In genomic region chr2:143545758-143546246, GRCm38 (mm10) we compare ENCODE assay signal across 8 mouse cellular contexts. TPM values are rescaled to one million over a fixed set of nuclear protein-coding genes. Genes with fewer than 3 reads are reported as not detected.
DNase-seq lines count a peak whose midpoint lies in the region; ATAC-seq and TF ChIP-seq lines count a peak whose summit lies in the region.

Gene Pcsk2, plus strand, starts transcription at chr2:143546156.

- no peak for TF ChIP-seq CTCF in E14TG2a.4 (conservative IDR thresholded peaks at IDR 0.05; ENCODE audit: low read length)

- no peaks in the 10 kb centered on the region for H3K36me3 ChIP-seq in E14TG2a.4 (ENCODE audit: insufficient read depth, low read length)
- no peaks in the 10 kb centered on the region for H3K36me3 ChIP-seq in embryonic facial prominence, embryonic 13.5 days
- no peaks in the 10 kb centered on the region for H3K36me3 ChIP-seq in heart, embryonic 12.5 days

- peak; percentile 84 for ATAC-seq in embryonic facial prominence, embryonic 13.5 days (ENCODE audit: insufficient number of reproducible peaks, insufficient read depth, low FRiP score, low TSS enrichment, low read depth)
- peak; percentile 36; the same call in 1 of the 2 replicates for ATAC-seq in heart, embryonic 12.5 days (ENCODE audit: insufficient number of reproducible peaks, low FRiP score)
- 0 out of 2 replicates have a peak, but pooled peaks have one; percentile 20 for ATAC-seq in megakaryocyte progenitor cell, adult 5-6 weeks (replicated peaks; ENCODE audit: poor library complexity)

- peaks cover 44% of the 10 kb centered on the region for H3K27me3 ChIP-seq in E14TG2a.4 (ENCODE audit: insufficient read depth, low read length)
- H3K27me3 ChIP-seq in embryonic facial prominence, embryonic 13.5 days = peaks cover 66% of the 10 kb centered on the region
- peaks cover 67% of the 10 kb centered on the region for H3K27me3 ChIP-seq in heart, embryonic 12.5 days (replicated peaks)

- no peaks in the 10 kb centered on the region for H3K9me3 ChIP-seq in E14TG2a.4 (ENCODE audit: low read length)
- no peaks in the 10 kb centered on the region for H3K9me3 ChIP-seq in embryonic facial prominence, embryonic 13.5 days
- no peaks in the 10 kb centered on the region for H3K9me3 ChIP-seq in heart, embryonic 12.5 days (replicated peaks)

- peak within 1 kb of the TSS; percentile 81 for H3K4me2 ChIP-seq in embryonic facial prominence, embryonic 13.5 days
- peak within 1 kb of the TSS; percentile 87 for H3K4me2 ChIP-seq in heart, embryonic 12.5 days

- whole genome bisulfite sequencing in embryonic facial prominence, embryonic 13.5 days = 0% methylated on average over 37 of the region's 51 CpGs
- WGBS in heart, embryonic 12.5 days = under 1% methylated on average over 36 of the region's 51 CpGs

- H3K4me1 ChIP-seq in E14TG2a.4 (replicated peaks; ENCODE audit: low read depth, low read length) = peaks cover 36% of the 10 kb centered on the region
- H3K4me1 ChIP-seq in embryonic facial prominence, embryonic 13.5 days = peaks cover 14% of the 10 kb centered on the region
- peaks cover 13% of the 10 kb centered on the region for H3K4me1 ChIP-seq in heart, embryonic 12.5 days (replicated peaks)

- H3K4me3 ChIP-seq in E14TG2a.4 (replicated peaks; ENCODE audit: low read length) = peak within 1 kb of the TSS; percentile 85
- H3K4me3 ChIP-seq in embryonic facial prominence, embryonic 13.5 days = peak within 1 kb of the TSS; percentile 50
- H3K4me3 ChIP-seq in heart, embryonic 12.5 days = peak within 1 kb of the TSS; percentile 50

- peak; percentile 72 for DNase-seq in adrenal gland, postnatal 10 days
- peak; percentile 68 to 69 for DNase-seq in layer of hippocampus, postnatal 25 days (ENCODE audit: extremely low spot score in 1 of 2, low spot score in 1 of 2)
- peak; percentile 78 for DNase-seq in right cerebral cortex, postnatal 4 days
- no peak for DNase-seq in spleen, postnatal 10 days (ENCODE audit: low spot score in 2 of 2)

- peak within 1 kb of the TSS; percentile 64 for H3K9ac ChIP-seq in embryonic facial prominence, embryonic 13.5 days
- peak within 1 kb of the TSS; percentile 26; the same call in 1 of the 2 replicates for H3K9ac ChIP-seq in heart, embryonic 12.5 days

- no peak within 1 kb of the TSS for H3K27ac ChIP-seq in embryonic facial prominence, embryonic 13.5 days
- H3K27ac ChIP-seq in heart, embryonic 12.5 days (ENCODE audit: poor library complexity, severe bottlenecking) = no peak within 1 kb of the TSS

RNA-seq across cellular contexts. Expression of gene Pcsk2, which starts in this region (rescaled TPM):
- 1 to 10 TPM; 3.6 to 4.0 TPM for total RNA-seq in adrenal gland, postnatal 10 days (2021)
- 1.1 TPM in 2 replicates for polyA plus RNA-seq in embryonic facial prominence, embryonic 13.5 days (2015; fragmentation: Nextera tagmentation; extraction: Ambion mirVana)
- polyA plus RNA-seq in heart, embryonic 12.5 days (2016; fragmentation: Nextera tagmentation; extraction: Ambion mirVana) = 0.09 TPM in 1 of 2 replicates, not detected in the other
- total RNA-seq in layer of hippocampus, postnatal 25 days (2021) = 100 to 1,000 TPM; 158 to 163 TPM
- not detected in 2 replicates for total RNA-seq in megakaryocyte progenitor cell, adult 5-6 weeks (2015)
- total RNA-seq in megakaryocyte progenitor cell, adult 5-6 weeks (2017) = not detected in 2 replicates

Comparison
In these comparisons a context has a peak if more than half of its experiments do, and no peak if none do; other contexts are left out.
1. RNA of gene Pcsk2 (total RNA-seq): 158 to 163 TPM in layer of hippocampus, postnatal 25 days; 3.6 to 4.0 TPM in adrenal gland, postnatal 10 days and not detected in megakaryocyte progenitor cell, adult 5-6 weeks; every median in the first group is over 10 times any median in the second.
2. Peak in ATAC-seq, H3K4me3 ChIP-seq, H3K9ac ChIP-seq and H3K4me2 ChIP-seq in heart, embryonic 12.5 days; RNA of the gene not detected or under 1 TPM.
3. Peak in ATAC-seq in megakaryocyte progenitor cell, adult 5-6 weeks; RNA of the gene not detected or under 1 TPM.
4. DNase-seq: peak in adrenal gland, postnatal 10 days (single experiment), layer of hippocampus, postnatal 25 days (2 of 2) and right cerebral cortex, postnatal 4 days (single experiment); none in spleen, postnatal 10 days (0 of 2).
5. ATAC-seq: peak in every context shown above with its lines; median percentile 84 in embryonic facial prominence, embryonic 13.5 days; 36 in heart, embryonic 12.5 days; 20 in megakaryocyte progenitor cell, adult 5-6 weeks.
6. Peak in every context shown above with its lines, with median percentiles within 50 percentile points of each other: H3K4me3 ChIP-seq.